Mouse (Mus musculus): ENCODE data around the gene Rhpn2. TPM values are rescaled to one million over a fixed set of nuclear protein-coding genes. Genes with fewer than 3 reads are reported as not detected.
A peak's percentile ranks its signal among the peaks of the same experiment; 100 is the strongest.

Rhpn2 gene
- total and polyA plus RNA-seq, 2 experiments from 2014 or later, result 1.7 to 3.5 TPM

GRCm38 (mm10) chr7:35379492-35380119 is 45.6 kb downstream of the Rhpn2 start:
- Histone ChIP-seq H3K36me3 (ENCODE audit: insufficient read depth, low read length) (no peaks in the 10 kb centered on the region), H3K27me3 (ENCODE audit: insufficient read depth, low read length) (no peaks in the 10 kb centered on the region), H3K9ac (replicated peaks; ENCODE audit: low read length, poor library complexity, severe bottlenecking) (no peak overlapping the region), H3K9me3 (ENCODE audit: low read length) (no peaks in the 10 kb centered on the region), H3K4me1 (ENCODE audit: insufficient read depth, low read length) (no peaks in the 10 kb centered on the region), H3K27ac (ENCODE audit: low read depth, low read length) (no peak overlapping the region), H3K4me3 (ENCODE audit: low read depth, low read length) (no peak overlapping the region), H3K4me2 (ENCODE audit: low read depth, low read length, poor library complexity, severe bottlenecking) (no peak overlapping the region)
- TF ChIP-seq CTCF (IDR thresholded peaks at IDR 0.05), result no peak
- WGBS, result 44% methylated on average over 16 of the region's 16 CpGs
- ATAC-seq (ENCODE audit: low FRiP score), result no peak; the same call in 1 of the 2 replicates
- no peak for DNase-seq (ENCODE audit: low spot score)

- H3K27me3 ChIP-seq (ENCODE audit: insufficient read depth, low read length), result no peaks in the 10 kb centered on the region
- no peak for TF ChIP-seq CTCF (IDR thresholded peaks at IDR 0.05)
- no peaks in the 10 kb centered on the region for H3K36me3 ChIP-seq (ENCODE audit: insufficient read depth, low read length)
- H3K9ac ChIP-seq (replicated peaks; ENCODE audit: low read length, poor library complexity, severe bottlenecking), result no peak overlapping the region
- 93% methylated on average over 8 of the region's 8 CpGs for WGBS
- no peak overlapping the region for H3K27ac ChIP-seq (ENCODE audit: low read depth, low read length)
- no peak overlapping the region for H3K4me2 ChIP-seq (ENCODE audit: low read depth, low read length, poor library complexity, severe bottlenecking)
- no peak for ATAC-seq (ENCODE audit: low FRiP score)
- no peak overlapping the region for H3K4me3 ChIP-seq (ENCODE audit: low read depth, low read length)
- H3K9me3 ChIP-seq (ENCODE audit: low read length), result no peaks in the 10 kb centered on the region
- DNase-seq (ENCODE audit: low spot score), result no peak
- no peaks in the 10 kb centered on the region for H3K4me1 ChIP-seq (ENCODE audit: insufficient read depth, low read length)
These were observed 46.4 kb downstream of the Rhpn2 start for GRCm38 (mm10) chr7:35380351-35380750.

- Histone ChIP-seq H3K9me3 (ENCODE audit: low read length) (no peaks in the 10 kb centered on the region), H3K4me1 (ENCODE audit: insufficient read depth, low read length) (no peaks in the 10 kb centered on the region), H3K27ac (ENCODE audit: low read depth, low read length) (no peak overlapping the region), H3K9ac (replicated peaks; ENCODE audit: low read length, poor library complexity, severe bottlenecking) (no peak overlapping the region), H3K27me3 (ENCODE audit: insufficient read depth, low read length) (no peaks in the 10 kb centered on the region), H3K4me2 (ENCODE audit: low read depth, low read length, poor library complexity, severe bottlenecking) (no peak overlapping the region), H3K36me3 (ENCODE audit: insufficient read depth, low read length) (no peaks in the 10 kb centered on the region), H3K4me3 (ENCODE audit: low read depth, low read length) (no peak overlapping the region)
- DNase-seq (ENCODE audit: low spot score), result no peak
- no peak for ATAC-seq (ENCODE audit: low FRiP score)
- TF ChIP-seq CTCF (IDR thresholded peaks at IDR 0.05), result no peak
- WGBS, result 51% methylated on average over 12 of the region's 16 CpGs
These were observed 47.9 kb downstream of the Rhpn2 start for GRCm38 (mm10) chr7:35381861-35382260.

- Histone ChIP-seq H3K4me2 (ENCODE audit: low read depth, low read length, poor library complexity, severe bottlenecking) (no peak overlapping the region), H3K4me1 (ENCODE audit: insufficient read depth, low read length) (no peaks in the 10 kb centered on the region), H3K4me3 (ENCODE audit: low read depth, low read length) (no peak overlapping the region), H3K27me3 (ENCODE audit: insufficient read depth, low read length) (no peaks in the 10 kb centered on the region), H3K9ac (replicated peaks; ENCODE audit: low read length, poor library complexity, severe bottlenecking) (no peak overlapping the region), H3K36me3 (ENCODE audit: insufficient read depth, low read length) (no peaks in the 10 kb centered on the region), H3K27ac (ENCODE audit: low read depth, low read length) (no peak overlapping the region), H3K9me3 (ENCODE audit: low read length) (no peaks in the 10 kb centered on the region)
- ATAC-seq (ENCODE audit: low FRiP score) (no peak), DNase-seq (ENCODE audit: low spot score) (no peak)
- WGBS, result 30% methylated on average over 2 of the region's 2 CpGs
- no peak for TF ChIP-seq CTCF (IDR thresholded peaks at IDR 0.05)
These were observed 48.9 kb downstream of the Rhpn2 start for GRCm38 (mm10) chr7:35382706-35383353.

- WGBS, result 69% methylated on average over 6 of the region's 6 CpGs
- no peak for ATAC-seq (ENCODE audit: low FRiP score)
- H3K9me3 ChIP-seq (ENCODE audit: low read length), result no peaks in the 10 kb centered on the region
These were observed 52.6 kb downstream of the Rhpn2 start for GRCm38 (mm10) chr7:35386525-35386952.

GRCm38 (mm10) chr7:35388694-35389093 is 54.7 kb downstream of the Rhpn2 start:
- Histone ChIP-seq H3K27me3 (ENCODE audit: insufficient read depth, low read length) (no peaks in the 10 kb centered on the region), H3K9ac (replicated peaks; ENCODE audit: low read length, poor library complexity, severe bottlenecking) (no peak overlapping the region), H3K27ac (ENCODE audit: low read depth, low read length) (no peak overlapping the region), H3K4me2 (ENCODE audit: low read depth, low read length, poor library complexity, severe bottlenecking) (no peak overlapping the region), H3K4me3 (ENCODE audit: low read depth, low read length) (no peak overlapping the region), H3K4me1 (ENCODE audit: insufficient read depth, low read length) (no peaks in the 10 kb centered on the region), H3K36me3 (ENCODE audit: insufficient read depth, low read length) (no peaks in the 10 kb centered on the region), H3K9me3 (ENCODE audit: low read length) (no peaks in the 10 kb centered on the region)
- TF ChIP-seq CTCF (IDR thresholded peaks at IDR 0.05), result no peak
- 78% methylated on average over 6 of the region's 6 CpGs for WGBS
- ATAC-seq (ENCODE audit: low FRiP score), result no peak
- DNase-seq (ENCODE audit: low spot score), result no peak

More at GRCm38 (mm10) chr7:35386525-35386952, 52.6 kb downstream of the Rhpn2 start:
- peak; percentile 43; the same call in 1 of the 2 replicates for TF ChIP-seq CTCF (IDR thresholded peaks at IDR 0.05)
- Histone ChIP-seq H3K27me3 (ENCODE audit: insufficient read depth, low read length) (no peaks in the 10 kb centered on the region), H3K36me3 (ENCODE audit: insufficient read depth, low read length) (no peaks in the 10 kb centered on the region), H3K4me1 (ENCODE audit: insufficient read depth, low read length) (no peaks in the 10 kb centered on the region), H3K4me2 (ENCODE audit: low read depth, low read length, poor library complexity, severe bottlenecking) (no peak overlapping the region), H3K4me3 (ENCODE audit: low read depth, low read length) (no peak overlapping the region), H3K9ac (replicated peaks; ENCODE audit: low read length, poor library complexity, severe bottlenecking) (no peak overlapping the region), H3K27ac (ENCODE audit: low read depth, low read length) (no peak overlapping the region)
- no peak for DNase-seq (ENCODE audit: low spot score)
